Mouse (Mus musculus) liver, embryonic 16.5 days (tissue): ENCODE results near the gene Fam102a. TPM values are rescaled to one million over a fixed set of nuclear protein-coding genes. Genes with fewer than 3 reads are reported as not detected.
A peak's percentile ranks its signal among the peaks of the same experiment; 100 is the strongest.

Experiments used
- ATAC-seq: fragments of 200-750 bp; cut with Nextera tagmentation; 2 replicates; pipeline ENCODE4 v1.8.0; 2017; ENCODE audit warnings: low read depth, mild to moderate bottlenecking, moderate number of reproducible peaks, moderate library complexity
- H3K27ac ChIP-seq: fragments of 300-500 bp; sonication (generic); 2 replicates; pipeline ENCODE4 v1.5.1; 2014; ENCODE audit warnings: mild to moderate bottlenecking, low read length
- H3K27me3 ChIP-seq: fragments of 300-500 bp; sonication (generic); 2 replicates; pipeline ENCODE4 v1.6.1; 2014; ENCODE audit warnings: low read depth, low read length, mixed read lengths; ENCODE audit not compliant: control insufficient read depth, insufficient read depth
- H3K36me3 ChIP-seq: fragments of 300-500 bp; sonication (generic); 2 replicates; pipeline ENCODE4 v1.6.1; 2014; ENCODE audit warnings: mild to moderate bottlenecking; ENCODE audit not compliant: control insufficient read depth, insufficient read depth
- H3K4me1 ChIP-seq: fragments of 300-500 bp; sonication (generic); 2 replicates; pipeline ENCODE4 v1.6.1; 2014; ENCODE audit warnings: low read depth, low read length, mixed read lengths; ENCODE audit not compliant: control insufficient read depth
- H3K4me2 ChIP-seq: fragments of 300-500 bp; sonication (generic); 2 replicates; pipeline ENCODE4 v1.6.1; 2014; ENCODE audit warnings: low read depth, low read length, mixed read lengths
- H3K4me3 ChIP-seq: fragments of 300-500 bp; sonication (generic); 2 replicates; pipeline ENCODE4 v1.5.1; 2014; ENCODE audit warnings: low read depth, mild to moderate bottlenecking, low read length
- H3K9ac ChIP-seq: fragments of 300-500 bp; sonication (generic); 2 replicates; pipeline ENCODE4 v1.6.1; 2014; ENCODE audit warnings: low read depth, low read length
- H3K9me3 ChIP-seq: fragments of 300-500 bp; sonication (generic); replicated peaks from 2 replicates; pipeline ENCODE4 v1.6.1; 2016; ENCODE audit warnings: low read length; ENCODE audit not compliant: control insufficient read depth
- WGBS: fragments of 180-500 bp; shearing (Covaris S2); extraction: QIAGEN DNeasy Blood & Tissue Kit; methylation state at CpG from one replicate; pipeline ENCODE4 v1.1.7; 2014; ENCODE audit not compliant: insufficient replicate concordance; 5-methylcytosine and 5-hydroxymethylcytosine counted together
- polyA plus RNA-seq: library from polyadenylated mRNA; unstranded; fragments of >200 nt; fragmentation: Nextera tagmentation; extraction: Ambion mirVana; gene quantifications from 2 replicates; pipeline ENCODE4 v1.2.1, GENCODE M21; 2015

Fam102a gene
- polyA plus RNA-seq, 1 experiment from 2014 or later: 1.6 TPM

GRCm38 (mm10) chr2:32610610-32611229 is 75.6 kb downstream of the Fam102a start:
- Histone ChIP-seq H3K27me3 (no peaks in the 10 kb centered on the region), H3K9ac (peak overlapping the region; percentile 51), H3K9me3 (no peaks in the 10 kb centered on the region), H3K27ac (peak overlapping the region; percentile 38; the same call in 1 of the 2 replicates), H3K36me3 (no peaks in the 10 kb centered on the region; the same call in 1 of the 2 replicates), H3K4me3 (peak overlapping the region; percentile 56), H3K4me1 (peaks cover 50% of the 10 kb centered on the region), H3K4me2 (peak overlapping the region; percentile 97)
- no peak for ATAC-seq
- WGBS: 15% methylated on average over 23 of the region's 23 CpGs

- Histone ChIP-seq H3K27ac (no peak overlapping the region), H3K9me3 (no peaks in the 10 kb centered on the region), H3K4me3 (no peak overlapping the region), H3K36me3 (peaks cover 3% of the 10 kb centered on the region), H3K4me1 (peaks cover 43% of the 10 kb centered on the region), H3K27me3 (no peaks in the 10 kb centered on the region), H3K4me2 (no peak overlapping the region), H3K9ac (no peak overlapping the region)
- WGBS: 77% methylated on average over 26 of the region's 26 CpGs
- ATAC-seq: no peak
These were observed 77.1 kb downstream of the Fam102a start for GRCm38 (mm10) chr2:32612274-32612673.

GRCm38 (mm10) chr2:32617109-32617508 is 82.0 kb downstream of the Fam102a start:
- Histone ChIP-seq H3K9ac (no peak overlapping the region), H3K36me3 (peaks cover 9% of the 10 kb centered on the region), H3K4me1 (peaks cover 16% of the 10 kb centered on the region), H3K9me3 (0 out of 2 replicates have a peak, but pooled peaks cover 2% of the 10 kb centered on the region), H3K27ac (no peak overlapping the region), H3K27me3 (no peaks in the 10 kb centered on the region), H3K4me2 (no peak overlapping the region), H3K4me3 (no peak overlapping the region)
- 80% methylated on average over 1 of the region's 1 CpGs for WGBS
- ATAC-seq: no peak

GRCm38 (mm10) chr2:32617601-32618000 is 82.5 kb downstream of the Fam102a start:
- H3K9me3 ChIP-seq: 0 out of 2 replicates have a peak, but pooled peaks cover 2% of the 10 kb centered on the region
- ATAC-seq: no peak
- 79% methylated on average over 4 of the region's 4 CpGs for WGBS

GRCm38 (mm10) chr2:32618051-32618450 is 82.9 kb downstream of the Fam102a start:
- ATAC-seq: no peak
- Histone ChIP-seq H3K4me1 (peaks cover 16% of the 10 kb centered on the region), H3K4me2 (no peak overlapping the region), H3K27ac (no peak overlapping the region), H3K9ac (no peak overlapping the region), H3K9me3 (0 out of 2 replicates have a peak, but pooled peaks cover 2% of the 10 kb centered on the region), H3K27me3 (no peaks in the 10 kb centered on the region), H3K4me3 (no peak overlapping the region), H3K36me3 (peaks cover 9% of the 10 kb centered on the region)
- WGBS: 82% methylated on average over 9 of the region's 9 CpGs

More at GRCm38 (mm10) chr2:32617601-32618000, 82.5 kb downstream of the Fam102a start:
- H3K4me1 ChIP-seq: peaks cover 16% of the 10 kb centered on the region
- no peak overlapping the region for H3K4me3 ChIP-seq
- no peak overlapping the region for H3K27ac ChIP-seq
- H3K36me3 ChIP-seq: peaks cover 9% of the 10 kb centered on the region
- no peaks in the 10 kb centered on the region for H3K27me3 ChIP-seq
- no peak overlapping the region for H3K9ac ChIP-seq
- no peak overlapping the region for H3K4me2 ChIP-seq

Other genes starting within 250 kb of the Fam102a start
- gene Golga2, start 247.9 kb upstream of the Fam102a start, polyA plus RNA-seq: 9.5 and 10.0 TPM in 2 replicates
- 134 and 157 TPM in 2 replicates for gene Swi5, start 247.3 kb upstream of the Fam102a start, polyA plus RNA-seq
- 15.1 and 18.8 TPM in 2 replicates for gene Ciz1, start 183.0 kb upstream of the Fam102a start, polyA plus RNA-seq
- 0.25 and 0.52 TPM in 2 replicates for gene Dnm1, start 182.0 kb upstream of the Fam102a start, polyA plus RNA-seq
- 20.2 and 21.6 TPM in 2 replicates for gene 1110008P14Rik, start 153.4 kb upstream of the Fam102a start, polyA plus RNA-seq
- 212 and 273 TPM in 2 replicates for gene Lcn2, start 147.1 kb upstream of the Fam102a start, polyA plus RNA-seq
- gene Ptges2, start 139.4 kb upstream of the Fam102a start, polyA plus RNA-seq: 9.4 and 11.0 TPM in 2 replicates
- 1.9 and 2.0 TPM in 2 replicates for gene Naif1, start 84.9 kb upstream of the Fam102a start, polyA plus RNA-seq
- gene Slc25a25, start 83.9 kb upstream of the Fam102a start, polyA plus RNA-seq: 9.5 and 9.7 TPM in 2 replicates
- 44.8 and 47.9 TPM in 2 replicates for gene Dpm2, start 35.5 kb downstream of the Fam102a start, polyA plus RNA-seq
- not detected in 2 replicates for gene Pip5kl1, start 39.5 kb downstream of the Fam102a start, polyA plus RNA-seq
- gene 9430097D07Rik, start 40.4 kb downstream of the Fam102a start, polyA plus RNA-seq: 0.06 TPM in 1 of 2 replicates, not detected in the other
- gene St6galnac4, start 51.8 kb downstream of the Fam102a start, polyA plus RNA-seq: 6.0 and 7.4 TPM in 2 replicates
- 12.0 and 12.8 TPM in 2 replicates for gene St6galnac6, start 64.4 kb downstream of the Fam102a start, polyA plus RNA-seq
- 3.4 and 7.9 TPM in 2 replicates for gene Ak1, start 86.4 kb downstream of the Fam102a start, polyA plus RNA-seq
- gene Eng, start 111.3 kb downstream of the Fam102a start, polyA plus RNA-seq: 25.9 and 29.3 TPM in 2 replicates
- gene Fpgs, start 168.8 kb downstream of the Fam102a start, polyA plus RNA-seq: 49.7 and 56.2 TPM in 2 replicates
- gene Cdk9, start 177.7 kb downstream of the Fam102a start, polyA plus RNA-seq: 40.2 and 43.8 TPM in 2 replicates
- 7.1 and 8.6 TPM in 2 replicates for gene Sh2d3c, start 185.7 kb downstream of the Fam102a start, polyA plus RNA-seq
- not detected in 2 replicates for gene 6330409D20Rik, start 205.7 kb downstream of the Fam102a start, polyA plus RNA-seq
- 25.7 and 26.1 TPM in 2 replicates for gene Tor2a, start 221.9 kb downstream of the Fam102a start, polyA plus RNA-seq
- gene Ttc16, start 240.3 kb downstream of the Fam102a start, polyA plus RNA-seq: 0.07 and 0.11 TPM in 2 replicates
- gene Ptrh1, start 240.5 kb downstream of the Fam102a start, polyA plus RNA-seq: 1.2 TPM in 2 replicates
- 0.05 TPM in 1 of 2 replicates, not detected in the other for gene Cfap157, start 249.1 kb downstream of the Fam102a start, polyA plus RNA-seq